Mouse (Mus musculus) cerebellum, postnatal 36 days (tissue): ENCODE results near the gene Magi2.
A peak's percentile ranks its signal among the peaks of the same experiment; 100 is the strongest.
"Not testable (repeated sequence)": the region's sequence is repeated elsewhere in the genome, so short reads cannot be mapped to it uniquely, and the experiment has no call there.

Source experiments
- DNase-seq, 2 experiments: peaks; one replicate each; pipeline ENCODE4 v3.0.0; 2021 to 2022; ENCODE audit warnings: mixed read lengths in 2 of 2

Gene Magi2

DNA sequence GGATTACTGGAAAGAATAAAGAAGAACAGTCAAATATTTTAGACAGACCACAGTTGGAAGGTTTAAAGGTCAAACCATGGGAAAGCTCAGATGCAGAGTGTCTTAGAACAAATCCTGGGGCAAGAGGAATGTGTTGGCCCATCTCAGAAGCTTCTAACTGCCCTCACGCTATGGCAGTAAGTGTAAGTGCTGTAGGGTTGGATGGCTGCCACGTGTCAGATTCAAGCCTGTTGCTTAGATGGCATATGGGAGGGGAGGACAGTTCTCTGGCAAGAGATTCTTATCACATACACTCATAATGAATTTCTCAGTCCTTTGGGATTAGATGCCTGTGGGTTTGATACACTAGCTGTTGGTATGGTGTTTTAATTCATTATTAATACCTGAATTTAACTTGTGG lies 238.5 kb downstream of the Magi2 start:
- DNase-seq: peak; percentile 34 to 40

DNA sequence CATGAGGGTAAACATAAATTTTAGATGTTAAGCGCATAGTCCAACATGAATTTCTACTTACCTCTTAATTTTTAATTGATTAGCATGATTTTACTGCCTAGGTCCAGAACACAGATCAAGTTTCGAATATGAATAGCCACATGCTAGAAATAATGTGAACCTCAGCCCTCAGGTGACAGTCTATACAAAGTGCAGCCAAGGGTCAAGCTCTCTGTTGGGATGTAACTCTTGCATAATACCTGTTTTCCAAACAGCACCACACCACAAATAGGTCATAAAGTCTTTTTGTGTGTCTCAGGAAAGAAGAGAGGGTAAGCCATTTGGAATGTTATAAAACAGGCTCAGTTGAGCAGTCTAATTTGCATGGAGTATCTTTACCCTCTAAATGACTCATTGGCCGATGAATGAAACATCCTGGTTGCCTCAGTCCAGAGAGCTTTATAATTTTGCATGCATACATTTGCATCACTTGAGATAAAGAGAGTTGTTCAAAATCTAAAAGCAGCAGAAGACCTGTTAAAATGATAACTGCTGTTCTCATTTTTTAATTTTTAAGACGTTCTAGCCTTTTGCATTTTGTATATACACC lies 246.1 kb downstream of the Magi2 start:
- DNase-seq: no peak

GRCm38 (mm10) chr5:19482981-19483380 lies 256.1 kb downstream of the Magi2 start:
- peak; percentile 81 to 84 for DNase-seq

DNA sequence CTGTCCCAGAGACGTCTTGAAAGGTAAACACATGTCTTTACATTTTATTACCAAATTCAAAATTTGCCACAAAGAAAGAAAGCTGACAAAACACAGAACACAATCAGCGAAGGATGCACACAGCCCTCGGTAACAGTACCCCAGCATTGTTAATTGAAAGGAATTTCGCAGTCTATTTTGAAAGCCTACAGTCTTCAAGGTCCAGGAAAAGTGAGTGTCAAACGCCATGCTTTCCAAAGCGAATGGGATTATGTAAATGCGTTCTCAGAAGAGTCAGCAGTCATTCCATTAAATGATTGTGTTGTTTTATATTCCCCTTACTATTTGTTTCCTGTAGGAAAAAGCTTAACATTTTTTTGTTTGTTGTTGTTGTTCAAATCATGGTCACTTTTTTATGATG lies 261.1 kb downstream of the Magi2 start:
- no peak for DNase-seq

- DNase-seq: peak in 1 of 2 experiments; percentile 16
Observed at GRCm38 (mm10) chr5:19501005-19501404, 274.2 kb downstream of the Magi2 start.

DNA sequence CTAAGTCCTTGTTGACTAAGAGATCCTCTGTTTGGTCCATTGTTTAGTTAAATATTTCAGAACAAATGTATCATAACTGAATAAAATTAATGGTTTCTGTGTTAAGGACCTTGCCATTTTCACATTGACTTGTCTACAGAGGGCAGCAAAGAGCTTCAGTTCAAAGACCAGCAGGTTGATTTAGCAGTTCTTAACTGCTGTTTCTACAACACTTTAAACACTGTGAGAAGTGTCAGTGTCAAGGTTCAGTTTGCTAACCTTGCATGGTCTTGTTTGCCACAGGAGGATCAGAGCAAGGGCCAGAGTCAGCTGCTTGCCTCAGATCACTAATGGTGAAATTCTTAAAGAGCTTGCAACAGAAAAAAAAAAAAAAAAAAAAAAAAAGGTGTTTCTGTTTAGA lies 295.3 kb downstream of the Magi2 start:
- DNase-seq: no peak

DNA sequence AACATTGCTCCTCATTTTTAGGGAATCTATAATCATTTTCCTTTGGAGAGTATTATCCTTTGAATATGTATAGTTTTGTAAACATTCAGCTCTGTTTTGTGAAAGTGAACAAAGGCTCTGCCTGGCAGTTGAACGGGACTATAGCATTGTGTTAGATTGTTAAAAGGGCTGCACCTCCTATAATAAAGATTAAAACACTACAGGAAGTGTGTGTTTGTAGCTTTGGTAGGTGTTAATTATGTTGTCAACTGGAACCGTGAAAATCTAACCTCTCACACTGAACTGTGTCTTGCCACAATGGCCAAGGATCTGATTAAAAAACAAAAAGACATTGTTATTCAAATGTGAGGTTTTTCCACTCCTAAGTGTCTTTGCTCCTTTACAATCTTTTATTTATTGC lies 312.5 kb downstream of the Magi2 start:
- DNase-seq: no peak

DNA sequence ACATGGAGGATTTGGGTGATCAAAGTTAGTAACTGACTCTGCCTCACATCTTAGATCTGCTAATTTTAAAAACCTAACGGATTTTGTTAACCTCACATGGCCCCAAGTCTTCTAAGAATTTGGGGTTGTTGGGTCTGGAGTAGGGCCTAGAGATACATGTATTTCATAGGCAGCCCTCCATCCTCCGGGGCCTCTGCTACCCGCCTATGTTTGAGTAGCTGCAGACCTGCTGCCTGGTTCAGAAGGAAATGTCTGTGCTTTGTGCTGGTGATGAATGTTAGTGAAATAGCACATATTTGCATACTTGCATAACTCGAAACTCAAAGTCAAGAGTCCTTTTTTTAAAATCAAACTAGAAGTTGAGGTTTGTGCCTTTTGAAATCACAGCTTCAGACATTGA lies 319.6 kb downstream of the Magi2 start:
- DNase-seq: no peak

DNA sequence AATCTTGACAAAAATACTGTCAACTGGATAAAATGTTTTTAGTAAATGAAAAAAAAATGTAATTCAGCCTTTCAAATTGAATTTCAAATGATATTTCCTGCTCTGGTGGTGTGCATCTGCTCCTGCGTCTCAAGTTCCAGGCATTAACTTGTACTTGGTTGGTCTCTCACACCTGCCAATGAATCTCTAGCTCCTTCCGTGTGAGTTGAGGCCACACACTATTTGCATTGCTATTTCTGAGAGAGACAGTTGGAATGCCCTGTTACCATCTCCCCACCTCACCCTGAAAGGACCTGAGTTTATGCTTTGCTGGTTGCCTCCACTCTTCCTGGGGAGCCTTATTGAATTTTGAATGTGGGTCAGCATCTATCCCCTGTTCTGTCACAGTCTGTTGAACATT lies 320.1 kb downstream of the Magi2 start:
- no peak for DNase-seq

DNA sequence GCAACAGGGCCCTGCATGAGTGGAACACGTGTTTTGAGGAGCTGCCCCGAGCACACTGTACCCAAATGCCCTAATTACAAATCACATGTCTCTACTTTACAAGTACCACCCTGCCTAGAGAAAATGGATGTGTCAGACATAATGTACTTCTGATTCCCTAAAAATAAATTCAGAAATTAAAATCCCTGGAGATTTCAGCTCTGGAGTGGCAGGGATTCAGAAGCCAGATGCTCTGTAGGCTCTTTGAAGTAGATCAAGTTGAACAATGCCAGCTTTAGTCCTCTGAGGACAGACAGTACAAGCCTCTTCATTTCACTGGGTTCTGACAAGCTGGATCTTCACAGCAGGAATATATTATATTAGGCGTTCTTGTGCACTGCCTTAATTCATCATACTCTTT lies 326.7 kb downstream of the Magi2 start:
- DNase-seq: no peak

- no peak for DNase-seq
Observed at GRCm38 (mm10) chr5:19565636-19566035, 338.8 kb downstream of the Magi2 start.

DNA sequence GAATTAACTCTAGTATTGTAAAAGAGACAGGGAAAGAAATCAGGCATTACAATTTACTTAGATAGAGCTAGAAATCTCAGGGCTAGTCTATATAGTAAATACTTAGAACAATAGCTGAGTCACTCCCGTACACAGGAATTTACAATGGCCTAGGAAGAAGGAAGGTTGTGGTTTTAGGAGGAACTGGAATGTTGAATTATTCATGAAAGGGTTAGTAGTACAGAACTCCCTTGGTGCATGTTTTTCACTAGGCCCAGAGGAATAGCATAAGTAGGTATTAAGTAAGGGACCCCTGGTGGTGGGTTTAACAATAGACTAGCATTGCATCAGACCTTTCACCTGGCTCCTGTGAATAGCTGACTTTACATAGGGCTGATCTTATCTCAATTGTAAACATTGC lies 339.3 kb downstream of the Magi2 start:
- DNase-seq: not testable (repeated sequence)

DNA sequence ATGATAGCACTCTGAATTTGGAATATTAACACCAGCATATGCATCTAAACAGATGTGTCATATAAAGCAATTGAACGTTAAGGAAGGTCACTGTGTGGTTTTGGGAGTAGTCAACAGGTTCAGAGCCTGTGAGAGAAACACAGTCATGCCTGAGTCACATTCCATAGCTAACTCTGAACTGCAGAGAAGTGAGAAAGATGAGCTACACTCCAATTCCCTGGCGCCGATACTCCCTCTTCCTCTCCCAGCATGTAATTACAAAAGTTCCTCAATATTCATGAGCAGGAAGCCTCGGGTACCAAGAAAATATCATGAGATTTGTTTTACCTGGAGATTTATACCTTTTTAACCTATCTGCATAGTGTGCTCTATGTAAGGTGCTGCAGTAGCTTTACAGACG lies 380.9 kb downstream of the Magi2 start:
- no peak for DNase-seq

- peak in 1 of 2 experiments; percentile 7 for DNase-seq
Observed at GRCm38 (mm10) chr5:19611788-19612187, 385.0 kb downstream of the Magi2 start.

- DNase-seq: no peak
Observed at GRCm38 (mm10) chr5:19621678-19622077, 394.8 kb downstream of the Magi2 start.

GRCm38 (mm10) chr5:19633976-19634375 lies 407.1 kb downstream of the Magi2 start:
- DNase-seq: no peak

DNA sequence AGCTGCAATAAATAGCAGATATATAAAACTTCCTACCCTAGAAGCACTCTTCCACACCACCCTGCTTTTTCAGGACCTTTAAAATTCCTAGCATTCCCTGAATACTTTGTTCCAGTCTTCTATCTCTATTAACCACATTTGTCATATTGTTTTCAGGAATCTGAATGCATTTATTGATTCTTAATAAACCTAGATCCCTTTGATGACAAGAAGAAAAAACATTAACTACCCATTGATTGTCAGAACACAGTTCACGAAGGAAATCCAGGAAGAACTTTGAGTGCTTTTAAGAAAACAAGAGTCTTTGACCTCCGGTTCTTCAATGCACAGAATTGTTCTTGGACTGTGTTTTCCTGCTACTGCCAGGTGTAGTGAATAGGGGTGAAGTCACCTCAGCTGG lies 411.0 kb downstream of the Magi2 start:
- no peak for DNase-seq

GRCm38 (mm10) chr5:19655986-19656385 lies 429.1 kb downstream of the Magi2 start:
- no peak for DNase-seq

GRCm38 (mm10) chr5:19666416-19666815 lies 439.6 kb downstream of the Magi2 start:
- no peak for DNase-seq

DNA sequence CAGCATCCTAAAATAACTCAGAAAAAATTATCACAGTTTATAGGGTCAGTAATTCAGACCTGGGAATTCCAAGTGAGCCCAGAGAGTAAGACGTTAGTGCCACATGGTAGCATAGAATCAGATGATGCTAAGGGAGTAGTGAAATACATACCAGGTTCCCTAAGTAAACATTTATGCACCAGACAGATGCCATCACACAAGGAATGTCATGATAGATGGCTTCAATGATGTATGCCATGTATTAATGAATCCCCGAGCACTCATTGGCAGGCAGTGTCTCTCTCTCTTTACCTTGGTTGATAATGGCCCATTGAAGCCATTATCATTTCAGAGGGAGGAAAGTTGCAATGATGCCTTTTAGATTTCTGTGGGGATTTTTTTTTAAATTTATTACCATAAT lies 490.5 kb downstream of the Magi2 start:
- no peak for DNase-seq

DNA sequence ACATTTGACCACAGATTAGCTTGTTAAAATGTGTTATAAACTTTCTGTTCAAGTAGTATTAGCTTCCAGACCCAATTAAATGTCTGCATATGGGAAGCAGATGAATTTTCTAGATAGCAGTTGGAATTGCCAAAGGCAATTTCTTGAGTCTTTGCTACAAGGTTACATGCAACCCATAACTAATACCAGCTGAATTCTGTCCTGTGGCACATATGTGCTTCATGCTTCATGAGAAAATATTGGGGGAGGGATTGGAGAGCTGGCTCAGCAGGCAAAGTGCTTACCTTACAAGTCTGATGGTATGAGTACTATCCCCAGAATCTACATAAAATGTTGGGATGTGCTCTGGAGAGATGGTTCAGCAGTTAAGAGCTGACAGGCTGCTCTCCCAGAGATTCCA lies 499.4 kb downstream of the Magi2 start:
- no peak for DNase-seq

DNA sequence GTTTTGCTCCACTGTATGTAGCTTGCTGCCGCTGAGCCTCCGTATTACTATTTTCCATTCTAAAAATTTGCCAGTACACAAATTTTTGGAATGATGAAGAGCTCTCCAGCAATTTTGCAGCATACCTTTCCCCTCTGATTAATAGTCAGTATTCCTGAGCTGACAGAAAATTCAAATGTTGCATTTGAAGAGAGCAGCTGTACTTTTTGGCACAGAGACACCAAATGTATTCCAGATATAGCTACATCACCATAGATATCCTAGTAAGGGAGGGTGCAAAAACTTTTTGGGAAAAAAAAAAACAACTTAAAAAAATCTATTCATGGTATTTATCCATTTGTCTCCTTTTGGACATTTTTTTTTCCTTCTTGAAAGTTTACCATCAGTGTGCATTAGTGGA lies 518.5 kb downstream of the Magi2 start:
- DNase-seq: no peak

GRCm38 (mm10) chr5:19745916-19746315 lies 519.1 kb downstream of the Magi2 start:
- DNase-seq: no peak

- DNase-seq: no peak
Observed at GRCm38 (mm10) chr5:19746865-19747514, 520.2 kb downstream of the Magi2 start.

- no peak for DNase-seq
Observed at GRCm38 (mm10) chr5:19747631-19748030, 520.8 kb downstream of the Magi2 start.
